ENCODE assay signal across 25 mouse cellular contexts in the genomic region with DNA sequence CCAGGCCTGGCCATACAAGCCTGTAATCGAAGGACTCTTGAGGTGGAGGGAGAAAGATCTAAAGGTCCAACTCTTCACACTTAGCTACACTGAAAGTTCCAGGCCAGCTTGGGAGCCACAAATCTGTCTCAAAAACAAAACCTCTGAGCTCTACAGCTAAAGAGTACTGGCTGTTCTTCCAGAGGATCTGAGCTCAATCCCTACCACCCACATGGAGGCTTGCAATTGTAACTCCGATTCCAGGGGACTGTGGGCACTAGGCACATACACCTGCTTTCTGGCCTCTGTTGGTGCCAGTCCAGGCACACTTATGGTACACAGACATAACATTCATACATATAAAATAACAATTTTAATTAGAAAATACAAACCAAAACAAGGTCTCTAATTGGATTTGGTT.
"Had no signal": no experiment of that assay in that cellular context is flagged by ENCODE, and none has a peak within 500 bp of the region (broad histone marks: within the 10 kb centered on the region; RNA-seq: fewer than 3 reads in every experiment).

No protein-coding gene starts in this region.

- H3K27me3 ChIP-seq: limb, embryonic 12.5 days; limb, embryonic 13.5 days; limb, embryonic 15.5 days; liver, embryonic 12.5 days; liver, embryonic 13.5 days; liver, embryonic 15.5 days; lung, embryonic 15.5 days; megakaryocyte, embryonic 14.5 days; midbrain, embryonic 12.5 days; midbrain, embryonic 15.5 days had no signal

- DNase-seq: left cerebral cortex, postnatal 4 days; liver; liver, embryonic 13.5 days; liver, postnatal 0 days; lung, adult 2 months; lung, embryonic 14.5 days; lung, postnatal 10 days; lung, postnatal 14 days; lung, postnatal 36 days; lung, postnatal 4 days; midbrain, embryonic 14.5 days had no signal

- H3K27ac ChIP-seq: limb, embryonic 12.5 days; limb, embryonic 13.5 days; limb, embryonic 15.5 days; liver, embryonic 12.5 days; liver, embryonic 13.5 days; liver, embryonic 14.5 days; liver, embryonic 15.5 days; lung, embryonic 15.5 days; macrophage; midbrain, embryonic 10.5 days; midbrain, embryonic 12.5 days; midbrain, embryonic 13.5 days; midbrain, embryonic 15.5 days had no signal

- H3K9me3 ChIP-seq: limb, embryonic 12.5 days; limb, embryonic 13.5 days; limb, embryonic 15.5 days; liver, embryonic 12.5 days; liver, embryonic 13.5 days; liver, embryonic 15.5 days; lung, embryonic 15.5 days; midbrain, embryonic 10.5 days; midbrain, embryonic 12.5 days; midbrain, embryonic 13.5 days; midbrain, embryonic 15.5 days had no signal

- H3K36me3 ChIP-seq: limb, embryonic 12.5 days; limb, embryonic 13.5 days; limb, embryonic 15.5 days; liver, embryonic 12.5 days; liver, embryonic 13.5 days; liver, embryonic 15.5 days; lung, embryonic 15.5 days; midbrain, embryonic 12.5 days; midbrain, embryonic 13.5 days; midbrain, embryonic 15.5 days had no signal

- H3K4me3 ChIP-seq: limb, embryonic 12.5 days; limb, embryonic 13.5 days; limb, embryonic 15.5 days; liver, embryonic 12.5 days; liver, embryonic 13.5 days; liver, embryonic 15.5 days; lung, embryonic 15.5 days; megakaryocyte, embryonic 14.5 days; midbrain, embryonic 10.5 days; midbrain, embryonic 12.5 days; midbrain, embryonic 13.5 days; midbrain, embryonic 15.5 days; myocyte had no signal
